Mouse (Mus musculus): ENCODE data around the gene Olfr893.
"Not testable (repeated sequence)": the region's sequence is repeated elsewhere in the genome, so short reads cannot be mapped to it uniquely, and the experiment has no call there.

Gene Olfr893

DNA sequence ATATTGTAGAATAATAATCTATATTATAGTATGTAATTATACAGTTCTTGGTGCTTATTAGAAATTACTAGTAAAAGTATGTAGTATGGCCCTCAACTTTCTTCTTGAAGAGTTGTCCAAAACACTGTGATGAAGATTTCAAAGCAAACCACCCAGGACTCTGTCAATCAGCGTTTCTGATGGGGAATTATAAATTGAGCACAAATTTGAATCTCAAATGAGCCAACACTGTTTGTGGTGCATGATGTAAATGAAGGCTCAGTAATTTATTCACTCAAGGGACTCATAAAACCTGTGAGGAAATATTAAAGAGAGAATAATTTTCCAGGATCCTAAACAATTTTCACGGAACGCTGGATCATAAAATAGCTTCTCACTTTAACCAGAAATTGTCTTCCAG is at the start of gene Olfr893:
TSS of gene Olfr893 (plus strand) at position 301 of the 400 bp plus-strand sequence.
- DNase-seq: no peak

DNA sequence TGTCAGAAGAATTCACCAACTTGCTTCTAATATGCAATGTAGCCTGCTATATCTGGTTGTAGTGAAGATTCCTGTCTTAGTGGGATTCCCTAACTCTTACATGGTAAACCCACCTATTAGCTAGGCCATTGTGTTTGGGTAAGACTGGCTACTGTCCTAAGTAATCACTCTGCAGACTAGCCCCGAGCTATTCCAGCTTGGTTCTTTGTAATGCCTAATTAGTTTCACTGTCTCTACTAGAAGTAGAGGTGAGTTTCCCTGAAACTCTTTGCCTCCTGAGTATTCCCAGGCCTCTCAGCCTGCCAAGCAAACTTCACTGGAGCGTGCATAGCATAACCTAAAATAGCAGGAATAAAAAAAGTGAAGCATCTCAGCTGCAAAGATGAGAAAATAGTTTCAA is 39.8 kb upstream of the Olfr893 start:
- DNase-seq: not testable (repeated sequence)

DNA sequence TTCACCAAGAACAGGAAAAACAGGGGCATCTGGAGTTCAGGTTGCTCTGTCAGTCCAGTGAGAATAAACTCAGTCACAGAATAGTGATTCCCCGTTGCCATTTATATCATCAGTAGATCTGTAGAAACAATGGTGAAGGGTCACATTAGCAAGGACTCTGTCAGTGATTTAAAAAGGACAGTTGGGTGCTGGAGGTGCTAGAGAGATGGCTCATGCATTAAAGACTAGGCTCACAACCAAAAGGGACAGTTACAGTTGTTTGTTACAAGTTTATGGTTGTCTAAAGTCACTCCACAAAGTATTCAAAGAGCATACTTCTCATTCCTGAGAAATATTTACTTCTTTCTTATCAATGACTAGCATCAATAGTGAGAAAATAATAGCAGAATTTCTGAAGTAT is 27.4 kb upstream of the Olfr893 start, which contains the start of gene Olfr891:
TSS of gene Olfr891 (minus strand) at position 101 of the 400 bp plus-strand sequence.
- no peak for DNase-seq

DNA sequence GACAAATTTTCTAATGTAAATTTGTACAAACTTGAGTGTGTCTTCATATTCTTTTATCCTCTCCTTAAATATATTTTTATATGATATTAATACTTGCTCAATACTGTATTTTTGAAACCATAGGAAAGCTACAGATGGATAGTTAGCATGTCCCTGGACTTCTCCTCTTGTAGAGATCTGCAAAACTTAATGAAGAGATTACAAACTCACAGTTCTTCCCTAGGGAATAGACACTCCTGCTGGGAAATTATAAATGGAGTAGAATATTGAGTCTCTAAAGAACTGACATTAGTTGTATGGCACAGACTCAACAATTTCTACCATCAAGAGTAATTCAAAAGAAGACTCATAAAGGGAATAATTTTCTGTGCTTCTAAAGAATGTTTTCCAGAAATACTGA is 9.6 kb downstream of the Olfr893 start, which contains the start of gene Olfr894:
TSS of gene Olfr894 (plus strand) at position 301 of the 400 bp plus-strand sequence.
- DNase-seq: no peak

DNA sequence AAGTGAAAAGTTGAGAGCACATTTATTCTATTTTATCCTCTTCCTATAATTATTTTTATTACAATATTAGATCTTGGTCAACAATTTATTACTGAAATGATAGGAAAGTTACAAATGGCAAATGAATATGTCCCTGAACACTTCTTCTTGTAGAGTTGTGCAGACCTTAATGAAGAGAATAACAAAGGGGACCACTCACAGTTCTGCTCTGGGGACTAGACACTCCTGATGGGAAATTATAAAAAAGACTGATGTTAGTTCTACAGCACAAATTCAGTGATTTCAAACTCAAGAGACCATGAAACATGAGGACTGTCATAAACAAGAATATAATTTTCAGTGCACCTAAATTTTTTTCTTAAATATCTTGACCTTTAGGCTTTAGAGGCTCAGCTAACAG is 44.3 kb downstream of the Olfr893 start, which contains the start of gene Olfr143:
TSS of gene Olfr143 (plus strand) at position 301 of the 400 bp plus-strand sequence.
- no peak for DNase-seq

All from spleen, adult 18-20 months (tissue).